Mouse (Mus musculus): ENCODE measurements at regions not wholly inside any gene's neighbourhood (a gene's known extent, or its start where the extent isn't known, plus 50 kb on each side); places are given as distances from the start of the nearest gene placed in this dataset.

GRCm38 (mm10) chr13:56356999-56357398 lies 60.6 kb upstream of the Cxcl14 start:
- Histone ChIP-seq H3K9ac (ENCODE audit: low read depth, low read length) (no peak overlapping the region), H3K4me1 (ENCODE audit: control insufficient read depth, insufficient read depth, low read length) (no peaks in the 10 kb centered on the region; the same call in 1 of the 2 replicates), H3K27ac (no peak overlapping the region), H3K4me3 (no peak overlapping the region), H3K36me3 (ENCODE audit: control insufficient read depth, insufficient read depth, low read length) (no peaks in the 10 kb centered on the region), H3K27me3 (ENCODE audit: control insufficient read depth, insufficient read depth, low read length) (no peaks in the 10 kb centered on the region), H3K79me2 (replicated peaks; ENCODE audit: control insufficient read depth, insufficient read depth, low read length) (no peaks in the 10 kb centered on the region)
- 30% methylated on average over 1 of the region's 1 CpGs for WGBS
- intact Hi-C loops (cut with DNase I): no loop called here
- TF ChIP-seq EP300 (IDR thresholded peaks at IDR 0.05; ENCODE audit: insufficient read depth, low read depth, low read length): no peak
- TF ChIP-seq CTCF (IDR thresholded peaks at IDR 0.05): no peak
- no peak for TF ChIP-seq POLR2A (IDR thresholded peaks at IDR 0.05; ENCODE audit: insufficient read depth, low read depth, low read length)
- no peak for DNase-seq

- no peak for DNase-seq
- intact Hi-C loops (cut with DNase I): no loop called here
- no peaks in the 10 kb centered on the region for H3K27me3 ChIP-seq (ENCODE audit: control insufficient read depth, insufficient read depth, low read length)
- 78% methylated on average over 3 of the region's 3 CpGs for WGBS
- no peaks in the 10 kb centered on the region for H3K36me3 ChIP-seq (ENCODE audit: control insufficient read depth, insufficient read depth, low read length)
- H3K4me1 ChIP-seq (ENCODE audit: control insufficient read depth, insufficient read depth, low read length): no peaks in the 10 kb centered on the region
- no peak overlapping the region for H3K9ac ChIP-seq (ENCODE audit: low read depth, low read length)
- H3K27ac ChIP-seq: no peak overlapping the region
- H3K4me3 ChIP-seq: no peak overlapping the region
- no peak for TF ChIP-seq POLR2A (IDR thresholded peaks at IDR 0.05; ENCODE audit: insufficient read depth, low read depth, low read length)
- no peak for TF ChIP-seq EP300 (IDR thresholded peaks at IDR 0.05; ENCODE audit: insufficient read depth, low read depth, low read length)
- TF ChIP-seq CTCF (IDR thresholded peaks at IDR 0.05): no peak
- no peaks in the 10 kb centered on the region for H3K79me2 ChIP-seq (replicated peaks; ENCODE audit: control insufficient read depth, insufficient read depth, low read length)
These were observed 61.6 kb upstream of the Cxcl14 start for GRCm38 (mm10) chr13:56357955-56358354.

- Histone ChIP-seq H3K9ac (ENCODE audit: low read depth, low read length) (no peak overlapping the region), H3K4me3 (no peak overlapping the region), H3K27me3 (ENCODE audit: control insufficient read depth, insufficient read depth, low read length) (no peaks in the 10 kb centered on the region), H3K4me1 (ENCODE audit: control insufficient read depth, insufficient read depth, low read length) (no peaks in the 10 kb centered on the region), H3K27ac (no peak overlapping the region), H3K36me3 (ENCODE audit: control insufficient read depth, insufficient read depth, low read length) (no peaks in the 10 kb centered on the region), H3K79me2 (replicated peaks; ENCODE audit: control insufficient read depth, insufficient read depth, low read length) (no peaks in the 10 kb centered on the region)
- WGBS: 41% methylated on average over 7 of the region's 7 CpGs
- intact Hi-C loops (cut with DNase I): no loop called here
- no peak for DNase-seq
- TF ChIP-seq EP300 (IDR thresholded peaks at IDR 0.05; ENCODE audit: insufficient read depth, low read depth, low read length) (no peak), CTCF (IDR thresholded peaks at IDR 0.05) (no peak), POLR2A (IDR thresholded peaks at IDR 0.05; ENCODE audit: insufficient read depth, low read depth, low read length) (no peak)
These were observed 62.5 kb upstream of the Cxcl14 start for GRCm38 (mm10) chr13:56358827-56359226.

- no peak overlapping the region for H3K9ac ChIP-seq (ENCODE audit: low read depth, low read length)
- H3K36me3 ChIP-seq (ENCODE audit: control insufficient read depth, insufficient read depth, low read length): no peaks in the 10 kb centered on the region
- TF ChIP-seq EP300 (IDR thresholded peaks at IDR 0.05; ENCODE audit: insufficient read depth, low read depth, low read length) (no peak), CTCF (IDR thresholded peaks at IDR 0.05) (no peak), POLR2A (IDR thresholded peaks at IDR 0.05; ENCODE audit: insufficient read depth, low read depth, low read length) (no peak)
- no peak overlapping the region for H3K27ac ChIP-seq
- H3K4me3 ChIP-seq: no peak overlapping the region
- no peaks in the 10 kb centered on the region for H3K4me1 ChIP-seq (ENCODE audit: control insufficient read depth, insufficient read depth, low read length)
- no peaks in the 10 kb centered on the region for H3K79me2 ChIP-seq (replicated peaks; ENCODE audit: control insufficient read depth, insufficient read depth, low read length)
- DNase-seq: no peak
- intact Hi-C loops (cut with DNase I): no loop called here
- WGBS: 84% methylated on average over 18 of the region's 18 CpGs
- H3K27me3 ChIP-seq (ENCODE audit: control insufficient read depth, insufficient read depth, low read length): no peaks in the 10 kb centered on the region
These were observed 63.2 kb upstream of the Cxcl14 start for GRCm38 (mm10) chr13:56359554-56359953.

- intact Hi-C loops (cut with DNase I): no loop called here
- Histone ChIP-seq H3K27ac (no peak overlapping the region), H3K27me3 (ENCODE audit: control insufficient read depth, insufficient read depth, low read length) (no peaks in the 10 kb centered on the region), H3K79me2 (replicated peaks; ENCODE audit: control insufficient read depth, insufficient read depth, low read length) (no peaks in the 10 kb centered on the region), H3K36me3 (ENCODE audit: control insufficient read depth, insufficient read depth, low read length) (no peaks in the 10 kb centered on the region), H3K4me1 (ENCODE audit: control insufficient read depth, insufficient read depth, low read length) (no peaks in the 10 kb centered on the region), H3K4me3 (no peak overlapping the region), H3K9ac (ENCODE audit: low read depth, low read length) (no peak overlapping the region)
- no peak for DNase-seq
- TF ChIP-seq EP300 (IDR thresholded peaks at IDR 0.05; ENCODE audit: insufficient read depth, low read depth, low read length) (no peak), POLR2A (IDR thresholded peaks at IDR 0.05; ENCODE audit: insufficient read depth, low read depth, low read length) (no peak), CTCF (IDR thresholded peaks at IDR 0.05) (no peak)
- 65% methylated on average over 2 of the region's 2 CpGs for WGBS
These were observed 64.5 kb upstream of the Cxcl14 start for GRCm38 (mm10) chr13:56360803-56361202.

- H3K79me2 ChIP-seq (replicated peaks; ENCODE audit: control insufficient read depth, insufficient read depth, low read length): no peaks in the 10 kb centered on the region
- intact Hi-C loops (cut with DNase I): no loop called here
- H3K36me3 ChIP-seq (ENCODE audit: control insufficient read depth, insufficient read depth, low read length): no peaks in the 10 kb centered on the region
- no peaks in the 10 kb centered on the region for H3K27me3 ChIP-seq (ENCODE audit: control insufficient read depth, insufficient read depth, low read length)
- H3K4me1 ChIP-seq (ENCODE audit: control insufficient read depth, insufficient read depth, low read length): no peaks in the 10 kb centered on the region; the same call in 1 of the 2 replicates
- WGBS: 69% methylated on average over 4 of the region's 4 CpGs
- no peak for DNase-seq
- H3K9ac ChIP-seq (ENCODE audit: low read depth, low read length): no peak overlapping the region
- H3K4me3 ChIP-seq: no peak overlapping the region
- H3K27ac ChIP-seq: no peak overlapping the region
- no peak for TF ChIP-seq CTCF (IDR thresholded peaks at IDR 0.05)
- TF ChIP-seq POLR2A (IDR thresholded peaks at IDR 0.05; ENCODE audit: insufficient read depth, low read depth, low read length): no peak
- no peak for TF ChIP-seq EP300 (IDR thresholded peaks at IDR 0.05; ENCODE audit: insufficient read depth, low read depth, low read length)
These were observed 64.2 kb upstream of the Gm3045 start for GRCm38 (mm10) chr13:56362238-56362637.

Measured in heart, adult 2 months (tissue).